ENCODE assay signal across 19 mouse cellular contexts in the genomic region with DNA sequence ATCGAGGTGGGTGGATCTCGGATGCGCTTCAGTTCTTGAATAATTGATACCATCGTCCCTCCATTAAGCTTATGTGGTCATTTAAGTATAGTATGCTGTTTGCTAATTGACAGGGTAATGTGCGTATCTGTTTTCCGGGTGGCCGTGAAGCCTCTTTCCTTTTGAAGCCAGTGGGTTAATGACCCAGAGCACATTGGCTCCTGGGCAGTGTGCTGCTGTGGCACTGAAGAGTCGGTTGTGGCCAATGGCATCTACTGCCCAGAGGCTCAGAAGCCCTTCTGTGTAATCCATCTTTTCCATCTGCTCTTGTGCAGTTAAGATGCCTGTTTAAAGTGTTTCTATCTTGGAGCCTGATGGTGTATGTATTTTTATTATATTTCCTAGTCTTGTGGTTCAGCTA. TPM values are rescaled to one million over a fixed set of nuclear protein-coding genes. Genes with fewer than 3 reads are reported as not detected.
DNase-seq lines count a peak whose midpoint lies in the region; ATAC-seq and TF ChIP-seq lines count a peak whose summit lies in the region.
"Had no signal": no experiment of that assay in that cellular context is flagged by ENCODE, and none has a peak within 500 bp of the region (broad histone marks: within the 10 kb centered on the region; RNA-seq: fewer than 3 reads in every experiment).

No protein-coding gene starts in this region.

- no peak for TF ChIP-seq EP300 in heart, adult 2 months (IDR thresholded peaks at IDR 0.05; ENCODE audit: insufficient read depth, low read depth, low read length)
- no peak for TF ChIP-seq EP300 in stomach, postnatal 0 days (optimal IDR thresholded peaks at IDR 0.05)

- intact Hi-C loops in heart, adult 2 months (cut with DNase I), result no loop called here

- H3K4me2 ChIP-seq in limb, embryonic 13.5 days (replicated peaks), result 0 out of 2 replicates have a peak overlapping the region, but pooled peaks have one; percentile 7
- H3K4me2 ChIP-seq in stomach, embryonic 15.5 days, result peak overlapping the region; percentile 29; the same call in 1 of the 2 replicates
- H3K4me2 ChIP-seq in stomach, postnatal 0 days (replicated peaks; ENCODE audit: low read depth), result no peak overlapping the region
- H3K4me2 ChIP-seq: hindbrain, embryonic 12.5 days had no signal

- H3K9ac ChIP-seq in heart, adult 2 months (ENCODE audit: low read depth, low read length), result no peak overlapping the region
- H3K9ac ChIP-seq in limb, embryonic 13.5 days, result no peak overlapping the region
- no peak overlapping the region for H3K9ac ChIP-seq in stomach, embryonic 15.5 days
- no peak overlapping the region for H3K9ac ChIP-seq in stomach, postnatal 0 days (ENCODE audit: low read length)
- H3K9ac ChIP-seq: embryonic facial prominence, embryonic 15.5 days; hindbrain, embryonic 12.5 days had no signal

- H3K27ac ChIP-seq in heart, embryonic 10.5 days, result no peak overlapping the region
- H3K27ac ChIP-seq in heart, adult 2 months, result no peak overlapping the region
- no peak overlapping the region for H3K27ac ChIP-seq in limb, embryonic 13.5 days
- H3K27ac ChIP-seq in limb, embryonic 10.5 days, result no peak overlapping the region
- no peak overlapping the region for H3K27ac ChIP-seq in stomach, embryonic 15.5 days
- peak overlapping the region; percentile 40 for H3K27ac ChIP-seq in stomach, postnatal 0 days (replicated peaks)
- H3K27ac ChIP-seq: forebrain, embryonic 10.5 days; hindbrain, embryonic 12.5 days had no signal

- no peak overlapping the region for H3K4me3 ChIP-seq in heart, embryonic 10.5 days
- H3K4me3 ChIP-seq in heart, adult 2 months, result no peak overlapping the region
- H3K4me3 ChIP-seq in limb, embryonic 13.5 days, result no peak overlapping the region
- H3K4me3 ChIP-seq in limb, embryonic 10.5 days, result no peak overlapping the region
- no peak overlapping the region for H3K4me3 ChIP-seq in stomach, embryonic 15.5 days (replicated peaks)
- H3K4me3 ChIP-seq in stomach, postnatal 0 days (ENCODE audit: low read depth, low read length), result no peak overlapping the region
- H3K4me3 ChIP-seq: erythroblast, embryonic 14.5 days; forebrain, embryonic 10.5 days; hindbrain, embryonic 12.5 days had no signal

- ATAC-seq in limb, embryonic 13.5 days (ENCODE audit: low FRiP score, low read depth), result no peak
- ATAC-seq in stomach, embryonic 15.5 days (ENCODE audit: insufficient read depth, low FRiP score, low read depth), result no peak
- ATAC-seq in stomach, postnatal 0 days (ENCODE audit: low FRiP score, low TSS enrichment), result no peak
- ATAC-seq: forebrain, embryonic 14.5 days; hindbrain, embryonic 16.5 days had no signal

- no peak for TF ChIP-seq POLR2A in heart, adult 2 months (IDR thresholded peaks at IDR 0.05; ENCODE audit: insufficient read depth, low read depth, low read length)

- peak; percentile 31 for DNase-seq in heart, embryonic 10.5 days (ENCODE audit: low spot score)
- DNase-seq in heart, adult 2 months, result no peak
- DNase-seq in limb, embryonic 10.5 days (ENCODE audit: low spot score), result no peak
- DNase-seq in stomach, postnatal 0 days (ENCODE audit: low spot score), result no peak
- DNase-seq in left cerebral cortex, adult 11 months (ENCODE audit: low spot score), result no peak
- DNase-seq: adrenal gland, postnatal 25 days; cerebellum, adult 18-20 months; cerebellum, adult 9-11 months; gastrocnemius, postnatal 10 days; heart, postnatal 10 days; heart, postnatal 4 days had no signal

- 86% methylated on average over 8 of the region's 8 CpGs for WGBS in heart, embryonic 10.5 days
- 87% methylated on average over 8 of the region's 8 CpGs for WGBS in heart, adult 2 months
- 53% methylated on average over 8 of the region's 8 CpGs for WGBS in limb, embryonic 13.5 days
- 74% methylated on average over 8 of the region's 8 CpGs for WGBS in limb, embryonic 10.5 days
- 74% methylated on average over 8 of the region's 8 CpGs for WGBS in stomach, embryonic 15.5 days
- WGBS in stomach, postnatal 0 days, result 71% methylated on average over 8 of the region's 8 CpGs

- H3K4me1 ChIP-seq in heart, embryonic 10.5 days, result 0 out of 2 replicates have a peak, but pooled peaks cover 3% of the 10 kb centered on the region
- H3K4me1 ChIP-seq in heart, adult 2 months (ENCODE audit: control insufficient read depth, insufficient read depth, low read length), result peaks cover 17% of the 10 kb centered on the region
- peaks cover 26% of the 10 kb centered on the region for H3K4me1 ChIP-seq in limb, embryonic 13.5 days
- peaks cover 26% of the 10 kb centered on the region for H3K4me1 ChIP-seq in limb, embryonic 10.5 days
- 0 out of 2 replicates have a peak, but pooled peaks cover 7% of the 10 kb centered on the region for H3K4me1 ChIP-seq in stomach, embryonic 15.5 days
- H3K4me1 ChIP-seq in stomach, postnatal 0 days (replicated peaks; ENCODE audit: control insufficient read depth, insufficient read depth), result no peaks in the 10 kb centered on the region

- no peaks in the 10 kb centered on the region for H3K36me3 ChIP-seq in heart, embryonic 10.5 days
- peaks cover 3% of the 10 kb centered on the region; the same call in 1 of the 2 replicates for H3K36me3 ChIP-seq in heart, adult 2 months (ENCODE audit: control insufficient read depth, insufficient read depth, low read length)
- H3K36me3 ChIP-seq in limb, embryonic 13.5 days, result no peaks in the 10 kb centered on the region
- no peaks in the 10 kb centered on the region for H3K36me3 ChIP-seq in limb, embryonic 10.5 days
- H3K36me3 ChIP-seq in stomach, embryonic 15.5 days, result no peaks in the 10 kb centered on the region
- no peaks in the 10 kb centered on the region for H3K36me3 ChIP-seq in stomach, postnatal 0 days (ENCODE audit: control insufficient read depth, insufficient read depth, low read length)
- H3K36me3 ChIP-seq: embryonic facial prominence, embryonic 15.5 days; forebrain, embryonic 10.5 days; hindbrain, embryonic 12.5 days had no signal

- peaks cover 2% of the 10 kb centered on the region; the same call in 1 of the 2 replicates for H3K79me2 ChIP-seq in heart, adult 2 months (replicated peaks; ENCODE audit: control insufficient read depth, insufficient read depth, low read length)

- peaks cover 2% of the 10 kb centered on the region; the same call in 1 of the 2 replicates for H3K27me3 ChIP-seq in heart, embryonic 10.5 days (ENCODE audit: insufficient read depth, poor library complexity, severe bottlenecking)
- no peaks in the 10 kb centered on the region for H3K27me3 ChIP-seq in heart, adult 2 months (ENCODE audit: control insufficient read depth, insufficient read depth, low read length)
- no peaks in the 10 kb centered on the region for H3K27me3 ChIP-seq in limb, embryonic 13.5 days
- H3K27me3 ChIP-seq in limb, embryonic 10.5 days (ENCODE audit: low read depth, poor library complexity, severe bottlenecking), result no peaks in the 10 kb centered on the region
- no peaks in the 10 kb centered on the region for H3K27me3 ChIP-seq in stomach, embryonic 15.5 days (replicated peaks)
- no peaks in the 10 kb centered on the region for H3K27me3 ChIP-seq in stomach, postnatal 0 days (ENCODE audit: control insufficient read depth, insufficient read depth, low read length)
- H3K27me3 ChIP-seq: embryonic facial prominence, embryonic 15.5 days; hindbrain, embryonic 12.5 days had no signal

- H3K9me3 ChIP-seq in heart, embryonic 10.5 days, result no peaks in the 10 kb centered on the region
- H3K9me3 ChIP-seq in limb, embryonic 13.5 days, result no peaks in the 10 kb centered on the region
- H3K9me3 ChIP-seq in limb, embryonic 10.5 days (replicated peaks), result no peaks in the 10 kb centered on the region
- no peaks in the 10 kb centered on the region for H3K9me3 ChIP-seq in stomach, embryonic 15.5 days
- no peaks in the 10 kb centered on the region for H3K9me3 ChIP-seq in stomach, postnatal 0 days (ENCODE audit: control insufficient read depth, low read length)
- H3K9me3 ChIP-seq: embryonic facial prominence, embryonic 15.5 days; forebrain, embryonic 10.5 days; hindbrain, embryonic 12.5 days had no signal

- no peak for TF ChIP-seq CTCF in heart, adult 2 months (IDR thresholded peaks at IDR 0.05)
- TF ChIP-seq CTCF in stomach, postnatal 0 days (IDR thresholded peaks at IDR 0.05; ENCODE audit: low read depth), result no peak

RNA-seq across cellular contexts. Expression of gene Peli2, which starts 34.0 kb away (rescaled TPM):
- polyA plus RNA-seq in heart, embryonic 10.5 days (2016; fragmentation: Nextera tagmentation; extraction: Ambion mirVana), result 3.1 and 5.0 TPM in 2 replicates
- total RNA-seq in heart, adult 2 months (2021), result 10 to 100 TPM; 17.2 to 20.3 TPM
- polyA plus RNA-seq in heart, adult 2 months (2012; rRNA removed), result 8.1 and 10.1 TPM in 2 replicates
- polyA plus RNA-seq in limb, embryonic 13.5 days (2015; fragmentation: Nextera tagmentation; extraction: Ambion mirVana), result 9.0 and 10.4 TPM in 2 replicates
- polyA plus RNA-seq in limb, embryonic 10.5 days (2016; fragmentation: Nextera tagmentation; extraction: Ambion mirVana), result 5.4 and 7.3 TPM in 2 replicates
- 8.1 and 9.2 TPM in 2 replicates for polyA plus RNA-seq in stomach, embryonic 15.5 days (2015; fragmentation: Nextera tagmentation; extraction: Ambion mirVana)
- polyA plus RNA-seq in stomach, postnatal 0 days (2015; fragmentation: Nextera tagmentation; extraction: Ambion mirVana), result 5.6 and 5.9 TPM in 2 replicates
- polyA plus RNA-seq: erythroblast, embryonic 14.5 days had no signal
